In the genomic region with DNA sequence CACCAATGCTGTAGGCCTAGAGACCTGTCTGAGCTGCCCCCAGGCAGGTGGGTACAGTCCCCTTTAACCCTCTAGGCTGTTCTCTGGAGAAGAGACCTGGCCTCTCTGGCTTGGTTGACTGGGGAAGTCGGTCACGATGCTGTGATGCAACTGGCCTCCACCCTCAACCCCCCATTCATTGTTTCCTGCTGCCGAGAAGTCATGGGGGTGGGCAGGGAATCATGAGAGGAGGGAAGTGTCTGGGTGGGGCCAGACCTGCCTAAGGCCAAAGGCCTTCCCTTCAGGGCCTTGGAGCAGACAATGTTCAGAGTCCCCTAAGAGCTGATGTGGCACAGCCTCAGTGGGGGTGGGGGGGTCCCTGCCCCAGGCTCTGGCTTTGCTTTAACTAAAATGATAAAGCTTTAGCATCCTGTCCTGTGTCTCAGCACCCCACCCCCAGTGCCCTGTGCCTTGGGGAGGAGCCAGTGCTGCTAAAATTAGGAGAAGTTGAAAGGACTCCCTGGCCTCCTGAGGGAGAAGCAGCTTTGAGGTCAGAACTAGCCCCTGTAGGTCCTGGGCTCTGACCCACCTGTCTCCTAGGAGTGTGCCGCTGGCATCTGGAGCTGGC, we compare ENCODE assay signal across 8 mouse cellular contexts. TPM values are rescaled to one million over a fixed set of nuclear protein-coding genes. Genes with fewer than 3 reads are reported as not detected.
DNase-seq lines count a peak whose midpoint lies in the region; ATAC-seq and TF ChIP-seq lines count a peak whose summit lies in the region.

No protein-coding gene starts in this region.

- peak overlapping the region; percentile 74 for H3K4me3 ChIP-seq in ES-Bruce4 (ENCODE audit: low read depth, low read length)
- H3K4me3 ChIP-seq in heart, embryonic 14.5 days (ENCODE audit: control insufficient read depth in 1 of 2, insufficient read depth in 1 of 2, low read depth in 1 of 2, low read length in 2 of 2) = peak overlapping the region in 1 of 2 experiments; percentile 3; a peak in 1 of 4 replicates
- peak overlapping the region; percentile 69 for H3K4me3 ChIP-seq in megakaryocyte, embryonic 14.5 days (replicated peaks)

- H3K9ac ChIP-seq in ES-Bruce4 (ENCODE audit: low read depth, poor library complexity, severe bottlenecking) = peak overlapping the region; percentile 94
- H3K9ac ChIP-seq in heart, embryonic 14.5 days (ENCODE audit: low read length) = peak overlapping the region; percentile 93

- no peaks in the 10 kb centered on the region for H3K9me3 ChIP-seq in ES-Bruce4 (replicated peaks; ENCODE audit: control insufficient read depth, insufficient read depth, low read length, poor library complexity, severe bottlenecking)
- H3K9me3 ChIP-seq in heart, embryonic 14.5 days (ENCODE audit: control insufficient read depth, low read length) = no peaks in the 10 kb centered on the region
- no peaks in the 10 kb centered on the region for H3K9me3 ChIP-seq in megakaryocyte, embryonic 14.5 days

- TF ChIP-seq CTCF in ES-Bruce4 (IDR thresholded peaks at IDR 0.05; ENCODE audit: low read depth, low read length) = no peak

- H3K27me3 ChIP-seq in ES-Bruce4 (ENCODE audit: control insufficient read depth, insufficient read depth, low read length, poor library complexity, severe bottlenecking) = no peaks in the 10 kb centered on the region
- no peaks in the 10 kb centered on the region for H3K27me3 ChIP-seq in heart, embryonic 14.5 days (ENCODE audit: control insufficient read depth, insufficient read depth, low read length)
- no peaks in the 10 kb centered on the region for H3K27me3 ChIP-seq in megakaryocyte, embryonic 14.5 days (replicated peaks)

- peak; percentile 12 for TF ChIP-seq POLR2A in ES-Bruce4 (IDR thresholded peaks at IDR 0.05; ENCODE audit: insufficient read depth, low read length)

- peak overlapping the region; percentile 91 for H3K27ac ChIP-seq in ES-Bruce4 (ENCODE audit: insufficient read depth, low read length)
- H3K27ac ChIP-seq in heart, embryonic 14.5 days (replicated peaks in 1 of 2; ENCODE audit: control insufficient read depth in 1 of 2, insufficient read depth in 1 of 2, low read depth in 2 of 2, low read length in 2 of 2) = peak overlapping the region; percentile 50 to 72

- ATAC-seq in common myeloid progenitor, adult 5-6 weeks (replicated peaks; ENCODE audit: low read depth, poor library complexity, severe bottlenecking) = peak; percentile 33
- no peak for ATAC-seq in heart, embryonic 14.5 days (ENCODE audit: insufficient number of reproducible peaks, insufficient read depth, low FRiP score, low read depth)

- TF ChIP-seq EP300 in ES-Bruce4 (IDR thresholded peaks at IDR 0.05; ENCODE audit: insufficient read depth, low read depth, low read length) = peak; percentile 99

- peak overlapping the region; percentile 76 for H3K4me2 ChIP-seq in heart, embryonic 14.5 days (ENCODE audit: low read length)

- peaks cover 27% of the 10 kb centered on the region for H3K36me3 ChIP-seq in ES-Bruce4 (ENCODE audit: control insufficient read depth, insufficient read depth, low read length, poor library complexity, severe bottlenecking)
- H3K36me3 ChIP-seq in heart, embryonic 14.5 days (ENCODE audit: control insufficient read depth, insufficient read depth, low read length) = peaks cover 35% of the 10 kb centered on the region
- peaks cover 54% of the 10 kb centered on the region for H3K36me3 ChIP-seq in megakaryocyte, embryonic 14.5 days (replicated peaks; ENCODE audit: low read length)

- peak; percentile 62 for DNase-seq in kidney, postnatal 10 days
- DNase-seq in cerebellum, adult 11 months = no peak
- DNase-seq in thymus, postnatal 0 days (ENCODE audit: low spot score) = no peak
- no peak for DNase-seq in right cerebral cortex, postnatal 36 days (ENCODE audit: low spot score in 2 of 2)

- 15% methylated on average over 4 of the region's 4 CpGs for WGBS in heart, embryonic 14.5 days

- H3K4me1 ChIP-seq in ES-Bruce4 (ENCODE audit: control insufficient read depth, insufficient read depth, low read length) = no peaks in the 10 kb centered on the region
- H3K4me1 ChIP-seq in heart, embryonic 14.5 days (ENCODE audit: control insufficient read depth in 2 of 2, insufficient read depth in 2 of 2, low read length in 2 of 2) = peaks cover 27 to 41% of the 10 kb centered on the region in 2 experiments
- peaks cover 60% of the 10 kb centered on the region for H3K4me1 ChIP-seq in megakaryocyte, embryonic 14.5 days

RNA-seq across cellular contexts. Expression of a gene that starts 2.9 kb away (rescaled TPM):
- polyA plus RNA-seq in ES-Bruce4 (2011; ENCODE audit: insufficient read depth, insufficient read length, low read depth, missing spikeins) = 443 and 531 TPM in 2 replicates
- 60.7 and 82.5 TPM in 2 replicates for total RNA-seq in common myeloid progenitor, adult 5-6 weeks (2017)
- polyA plus RNA-seq in heart, embryonic 14.5 days (2014; fragmentation: Nextera tagmentation; extraction: Ambion mirVana) = 53.4 and 62.9 TPM in 2 replicates
- 443 and 805 TPM in 2 replicates for polyA plus RNA-seq in megakaryocyte, embryonic 14.5 days (2012; ENCODE audit: insufficient read depth, low replicate concordance)
- 81.9 and 82.9 TPM in 2 replicates for polyA plus RNA-seq in thymus, postnatal 0 days (2015; fragmentation: Nextera tagmentation; extraction: Ambion mirVana)

RNA-seq across cellular contexts. Expression of a gene that starts 24.0 kb away (rescaled TPM):
- polyA plus RNA-seq in ES-Bruce4 (2011; ENCODE audit: insufficient read depth, insufficient read length, low read depth, missing spikeins) = 23.1 and 31.8 TPM in 2 replicates
- 7.0 and 9.2 TPM in 2 replicates for total RNA-seq in common myeloid progenitor, adult 5-6 weeks (2017)
- polyA plus RNA-seq in heart, embryonic 14.5 days (2014; fragmentation: Nextera tagmentation; extraction: Ambion mirVana) = 8.3 and 8.4 TPM in 2 replicates
- 1.2 and 1.8 TPM in 2 replicates for polyA plus RNA-seq in megakaryocyte, embryonic 14.5 days (2012; ENCODE audit: insufficient read depth, low replicate concordance)
- 52.3 and 56.7 TPM in 2 replicates for polyA plus RNA-seq in thymus, postnatal 0 days (2015; fragmentation: Nextera tagmentation; extraction: Ambion mirVana)

RNA-seq across cellular contexts. Expression of a gene that starts 29.2 kb away (rescaled TPM):
- 0.58 and 1.3 TPM in 2 replicates for polyA plus RNA-seq in ES-Bruce4 (2011; ENCODE audit: insufficient read depth, insufficient read length, low read depth, missing spikeins)
- total RNA-seq in common myeloid progenitor, adult 5-6 weeks (2017) = not detected in 2 replicates
- polyA plus RNA-seq in heart, embryonic 14.5 days (2014; fragmentation: Nextera tagmentation; extraction: Ambion mirVana) = not detected in 2 replicates
- polyA plus RNA-seq in megakaryocyte, embryonic 14.5 days (2012; ENCODE audit: insufficient read depth, low replicate concordance) = not detected in 2 replicates
- polyA plus RNA-seq in thymus, postnatal 0 days (2015; fragmentation: Nextera tagmentation; extraction: Ambion mirVana) = 0.05 and 0.35 TPM in 2 replicates

RNA-seq across cellular contexts. Expression of a gene that starts 57.2 kb away (rescaled TPM):
- 116 and 120 TPM in 2 replicates for polyA plus RNA-seq in ES-Bruce4 (2011; ENCODE audit: insufficient read depth, insufficient read length, low read depth, missing spikeins)
- total RNA-seq in common myeloid progenitor, adult 5-6 weeks (2017) = 28.1 and 35.2 TPM in 2 replicates
- 89.8 and 93.4 TPM in 2 replicates for polyA plus RNA-seq in heart, embryonic 14.5 days (2014; fragmentation: Nextera tagmentation; extraction: Ambion mirVana)
- 18.2 and 20.3 TPM in 2 replicates for polyA plus RNA-seq in megakaryocyte, embryonic 14.5 days (2012; ENCODE audit: insufficient read depth, low replicate concordance)
- polyA plus RNA-seq in thymus, postnatal 0 days (2015; fragmentation: Nextera tagmentation; extraction: Ambion mirVana) = 90.9 and 96.6 TPM in 2 replicates
